Mouse (Mus musculus) layer of hippocampus, adult 9-10 months (tissue): ENCODE results near the gene Sim2.

Experiments used
- DNase-seq: peaks from one replicate; pipeline ENCODE4 v3.0.0; 2022; ENCODE audit warnings: low spot score

The Sim2 gene

DNA sequence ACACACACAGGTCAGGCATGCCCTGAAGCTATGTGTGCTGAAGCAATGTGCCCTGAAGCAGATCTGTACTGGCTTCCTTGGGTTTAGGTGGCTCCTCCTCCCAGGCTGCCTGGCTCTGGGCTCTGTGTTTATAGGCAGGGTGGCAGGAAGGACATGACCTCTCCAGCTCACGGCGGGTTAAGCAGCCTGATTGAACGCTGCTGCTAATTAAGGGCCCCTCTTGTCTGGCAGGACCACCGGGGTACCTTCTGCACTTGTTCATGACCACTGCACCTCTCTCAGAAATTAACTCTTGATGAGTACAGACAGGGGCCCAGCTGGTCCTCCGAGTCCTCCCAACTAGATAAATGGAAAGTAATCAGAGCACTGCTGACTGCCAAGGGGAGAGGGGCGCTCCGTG, 79.5 kb downstream of the Sim2 start:
- no peak for DNase-seq

DNA sequence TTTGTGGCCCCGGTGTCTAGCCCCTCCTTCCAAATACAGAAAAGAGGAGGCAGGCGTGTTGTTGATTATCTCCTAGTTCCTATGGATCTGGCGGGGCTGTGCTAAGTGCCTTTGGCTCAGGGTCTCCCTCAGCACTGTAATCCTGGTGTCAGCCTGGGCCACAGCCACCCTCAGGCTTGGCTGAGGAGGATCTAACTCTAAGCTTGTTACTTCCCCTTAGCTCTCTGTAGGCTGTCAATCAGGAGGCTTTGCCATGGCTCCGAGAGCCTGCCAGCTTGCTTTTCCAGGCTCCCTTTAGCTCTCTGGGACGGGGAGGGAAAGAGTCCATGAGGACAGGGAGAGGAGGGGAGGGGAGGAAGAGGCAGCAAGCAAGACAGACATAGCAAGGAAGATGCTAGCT, 80.2 kb downstream of the Sim2 start:
- DNase-seq, result no peak

DNA sequence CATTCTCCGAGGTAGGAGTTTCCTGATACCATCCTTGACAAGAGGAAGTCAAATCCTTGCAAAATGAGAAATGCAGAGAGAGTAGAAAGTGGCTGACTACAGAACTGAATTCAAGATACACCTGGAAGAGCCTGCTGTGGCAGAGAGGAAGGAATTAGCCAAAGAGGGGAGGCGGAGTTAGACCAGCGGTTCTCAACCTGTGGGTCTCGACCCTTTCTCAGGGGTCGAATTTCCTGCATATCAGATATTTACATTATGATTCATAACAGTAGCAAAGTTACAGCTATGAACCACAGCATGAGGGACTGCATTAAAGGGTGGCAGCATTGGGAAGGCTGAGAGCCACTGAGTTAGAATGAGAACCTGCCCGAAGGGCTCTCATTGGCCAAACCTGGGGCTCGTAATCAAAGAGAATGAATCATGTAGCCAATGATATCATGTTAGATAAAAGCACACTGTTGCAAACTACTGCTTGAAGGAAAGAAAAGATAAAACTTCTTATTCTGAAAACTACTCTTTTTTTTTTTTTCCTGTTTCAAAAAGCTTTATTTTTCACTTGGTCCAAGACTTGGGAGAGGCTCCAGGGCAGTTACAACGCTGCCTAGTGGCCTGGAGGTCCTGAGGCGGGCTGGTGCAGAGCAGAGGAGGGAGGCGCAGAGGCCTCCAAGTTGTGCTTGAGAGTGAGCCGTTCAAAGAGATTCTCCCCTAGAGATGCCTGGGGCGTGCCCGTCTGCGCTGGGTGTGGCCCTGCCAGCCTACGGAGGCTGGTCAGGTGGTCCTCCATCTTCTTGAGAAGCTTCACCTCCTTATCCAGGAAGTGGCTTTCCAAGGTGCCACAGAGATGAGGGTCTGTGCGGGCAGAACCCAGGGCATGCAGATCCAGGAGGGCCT, 84.2 kb downstream of the Sim2 start:
- no peak for DNase-seq

DNA sequence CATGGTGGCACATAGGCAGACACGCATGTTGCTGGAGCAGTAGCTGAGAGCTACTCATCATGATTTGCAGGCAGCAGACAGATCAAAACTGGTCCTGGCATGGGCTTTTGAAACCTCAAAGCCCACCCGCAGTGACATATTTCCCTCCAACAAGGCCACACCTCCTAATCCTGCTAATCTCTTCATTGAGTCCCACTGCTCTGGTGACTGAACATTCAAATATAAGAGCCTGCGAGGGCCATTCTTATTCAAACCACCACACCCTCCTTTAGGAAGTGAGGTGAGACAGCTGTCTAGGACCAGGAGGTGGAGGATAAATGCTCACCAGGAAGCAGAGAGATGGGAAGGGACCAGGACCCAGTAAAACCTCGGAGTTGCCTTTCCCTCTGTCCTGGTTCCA, 85.5 kb downstream of the Sim2 start:
- no peak for DNase-seq

DNA sequence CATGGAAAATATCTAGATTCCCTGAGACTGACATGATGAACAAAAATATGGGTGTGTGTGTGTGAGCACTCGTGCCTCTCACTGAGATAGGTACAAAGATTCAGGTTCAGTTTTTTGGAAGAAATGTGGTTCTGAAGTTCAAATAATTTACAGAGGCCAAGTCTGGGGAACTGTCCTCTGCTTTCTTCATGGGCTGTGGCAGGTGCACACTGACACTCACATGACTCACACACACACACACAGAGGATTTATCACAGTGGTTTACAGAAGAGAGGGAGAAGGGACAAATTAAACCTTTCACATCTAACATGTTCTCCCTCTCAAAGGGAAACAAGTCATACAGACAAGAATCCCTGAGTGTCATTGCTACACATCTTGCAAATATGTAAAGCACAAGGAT, 88.6 kb downstream of the Sim2 start:
- DNase-seq, result no peak

DNA sequence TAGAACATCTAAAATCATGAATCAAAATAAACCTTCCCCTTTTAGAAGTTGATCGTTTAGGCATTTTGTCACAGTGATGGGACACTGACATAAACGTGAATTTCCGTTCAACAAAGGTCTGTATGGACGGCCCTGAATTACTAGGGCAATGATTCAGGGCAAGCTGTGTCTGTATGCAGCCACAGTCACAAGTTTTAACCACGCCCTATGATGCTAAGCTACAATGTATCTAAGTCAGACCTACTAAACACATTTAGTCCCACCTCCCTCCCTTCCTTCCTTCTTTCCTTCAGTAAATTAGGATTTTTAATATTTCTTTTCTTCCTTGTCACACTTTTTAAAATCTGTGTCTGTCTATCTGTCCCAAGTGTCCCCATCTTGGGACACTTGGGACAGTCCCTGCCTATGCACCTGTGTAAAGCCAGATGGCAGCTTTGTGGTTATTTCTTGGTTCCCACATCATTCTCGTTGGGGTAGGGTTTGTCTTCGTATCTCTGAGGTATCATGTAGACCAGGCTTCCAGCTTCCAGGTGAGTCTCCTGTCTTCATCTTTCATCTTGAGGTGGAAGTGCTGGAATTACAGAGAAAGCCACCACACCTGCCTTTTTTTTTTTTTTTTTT, 90.7 kb downstream of the Sim2 start:
- DNase-seq, result no peak
